Comparison of ENCODE assay signal across 20 mouse cellular contexts in genomic region chr15:68451971-68452370, GRCm38 (mm10).
DNase-seq lines count a peak whose midpoint lies in the region; ATAC-seq and TF ChIP-seq lines count a peak whose summit lies in the region.
"Had no signal": no experiment of that assay in that cellular context is flagged by ENCODE, and none has a peak within 500 bp of the region (broad histone marks: within the 10 kb centered on the region; RNA-seq: fewer than 3 reads in every experiment).

No protein-coding gene starts in this region.

- no peak overlapping the region for H3K9ac ChIP-seq in lung, embryonic 14.5 days
- H3K9ac ChIP-seq in embryonic facial prominence, embryonic 14.5 days (ENCODE audit: low read depth, low read length), result no peak overlapping the region
- H3K9ac ChIP-seq: forebrain, embryonic 15.5 days; heart, embryonic 15.5 days; hindbrain, embryonic 15.5 days had no signal

- no peak overlapping the region for H3K4me3 ChIP-seq in lung, embryonic 14.5 days (ENCODE audit: low read depth, low read length)
- H3K4me3 ChIP-seq in embryonic facial prominence, embryonic 14.5 days (ENCODE audit: low read depth, low read length), result no peak overlapping the region
- H3K4me3 ChIP-seq: forebrain, embryonic 15.5 days; heart, adult 2 months; heart, embryonic 15.5 days; hindbrain, embryonic 15.5 days had no signal

- H3K4me1 ChIP-seq in lung, embryonic 14.5 days (ENCODE audit: insufficient read depth), result no peaks in the 10 kb centered on the region
- no peaks in the 10 kb centered on the region for H3K4me1 ChIP-seq in embryonic facial prominence, embryonic 14.5 days (ENCODE audit: control insufficient read depth, insufficient read depth, low read length)
- H3K4me1 ChIP-seq: forebrain, embryonic 15.5 days; heart, embryonic 15.5 days; hindbrain, embryonic 15.5 days had no signal

- no peaks in the 10 kb centered on the region for H3K27me3 ChIP-seq in lung, embryonic 14.5 days (ENCODE audit: insufficient read depth, low read length)
- no peaks in the 10 kb centered on the region for H3K27me3 ChIP-seq in embryonic facial prominence, embryonic 14.5 days (replicated peaks; ENCODE audit: control insufficient read depth, insufficient read depth, low read length)
- H3K27me3 ChIP-seq: CH12.LX; forebrain, embryonic 15.5 days; heart, embryonic 15.5 days; hindbrain, embryonic 15.5 days; Patski had no signal

- peak; percentile 76 for DNase-seq in lung, embryonic 14.5 days
- no peak for DNase-seq in lung, postnatal 4 days
- DNase-seq in retina, postnatal 1 day, result peak; percentile 8
- DNase-seq in retina, embryonic 14.5 days (ENCODE audit: low spot score), result no peak
- DNase-seq in embryonic facial prominence, embryonic 14.5 days (ENCODE audit: low spot score), result peak; percentile 13
- DNase-seq in cerebellum, adult 9-11 months, result no peak
- DNase-seq: adrenal gland, postnatal 14 days; cerebellum, adult 11-12 months; cerebellum, adult 9-10 months; cerebellum, postnatal 36 days; gastrocnemius, postnatal 10 days; heart, adult 2 months; heart, postnatal 14 days had no signal

- no peak overlapping the region for H3K27ac ChIP-seq in lung, embryonic 14.5 days (ENCODE audit: low read depth)
- no peak overlapping the region for H3K27ac ChIP-seq in embryonic facial prominence, embryonic 14.5 days (replicated peaks; ENCODE audit: low read depth, low read length)
- H3K27ac ChIP-seq: forebrain, embryonic 15.5 days; heart, adult 2 months; heart, embryonic 15.5 days; hindbrain, embryonic 15.5 days had no signal

- peak; percentile 75; the same call in 1 of the 2 replicates for ATAC-seq in lung, embryonic 14.5 days (ENCODE audit: insufficient read depth)
- no peak for ATAC-seq in embryonic facial prominence, embryonic 14.5 days (ENCODE audit: low read depth)
- ATAC-seq: activated CD4-positive, CD25-positive, alpha-beta regulatory T cell, adult 4 months; forebrain, embryonic 15.5 days; Patski had no signal

- H3K4me2 ChIP-seq in lung, embryonic 14.5 days, result no peak overlapping the region
- H3K4me2 ChIP-seq in embryonic facial prominence, embryonic 14.5 days (ENCODE audit: low read depth, low read length), result no peak overlapping the region
- H3K4me2 ChIP-seq: forebrain, embryonic 15.5 days; heart, embryonic 11.5 days; heart, embryonic 15.5 days; hindbrain, embryonic 15.5 days had no signal

- H3K9me3 ChIP-seq in lung, embryonic 14.5 days (ENCODE audit: low read depth, low read length), result no peaks in the 10 kb centered on the region
- no peaks in the 10 kb centered on the region for H3K9me3 ChIP-seq in embryonic facial prominence, embryonic 14.5 days (ENCODE audit: control insufficient read depth, low read length)
- H3K9me3 ChIP-seq: forebrain, embryonic 15.5 days; heart, embryonic 15.5 days; hindbrain, embryonic 15.5 days had no signal

- no peak for TF ChIP-seq CTCF in lung, embryonic 14.5 days (IDR thresholded peaks at IDR 0.05; ENCODE audit: low read depth)

- 4% methylated on average over 2 of the region's 2 CpGs for WGBS in lung, embryonic 14.5 days
- 19% methylated on average over 2 of the region's 2 CpGs for WGBS in embryonic facial prominence, embryonic 14.5 days

- no peaks in the 10 kb centered on the region for H3K36me3 ChIP-seq in lung, embryonic 14.5 days (ENCODE audit: insufficient read depth)
- H3K36me3 ChIP-seq in embryonic facial prominence, embryonic 14.5 days (ENCODE audit: control insufficient read depth, insufficient read depth, low read length), result no peaks in the 10 kb centered on the region
- H3K36me3 ChIP-seq: forebrain, embryonic 15.5 days; heart, embryonic 15.5 days; hindbrain, embryonic 15.5 days had no signal

Comparison
In these comparisons a context has a peak if more than half of its experiments do, and no peak if none do; other contexts are left out.
1. DNase-seq: peak in lung, embryonic 14.5 days (single experiment), retina, postnatal 1 day (single experiment) and embryonic facial prominence, embryonic 14.5 days (single experiment); none in lung, postnatal 4 days (0 of 2), retina, embryonic 14.5 days (single experiment) and cerebellum, adult 9-11 months (single experiment).